Mouse (Mus musculus) limb, embryonic 10.5 days (tissue): ENCODE results near the gene Rai1. TPM values are rescaled to one million over a fixed set of nuclear protein-coding genes. Genes with fewer than 3 reads are reported as not detected.
A peak's percentile ranks its signal among the peaks of the same experiment; 100 is the strongest.

Experiments used
- DNase-seq: peaks from one replicate; pipeline ENCODE4 v3.0.0-alpha.2; 2017; ENCODE audit warnings: low spot score
- H3K27ac ChIP-seq: fragments of 300-500 bp; sonication (generic); 2 replicates; pipeline ENCODE4 v1.5.1; 2016; ENCODE audit warnings: mild to moderate bottlenecking
- H3K27me3 ChIP-seq: fragments of 300-500 bp; sonication (generic); 2 replicates; pipeline ENCODE4 v1.6.1; 2016; ENCODE audit warnings: low read depth, mild to moderate bottlenecking; ENCODE audit not compliant: poor library complexity, severe bottlenecking
- H3K36me3 ChIP-seq: fragments of 300-500 bp; sonication (generic); 2 replicates; pipeline ENCODE4 v1.6.1; 2016; ENCODE audit warnings: mild to moderate bottlenecking, moderate library complexity
- H3K4me1 ChIP-seq: fragments of 300-500 bp; sonication (generic); 2 replicates; pipeline ENCODE4 v1.6.1; 2016
- H3K4me3 ChIP-seq: fragments of 300-500 bp; sonication (generic); 2 replicates; pipeline ENCODE4 v1.5.1; 2016; ENCODE audit warnings: mild to moderate bottlenecking, moderate library complexity
- H3K9me3 ChIP-seq: fragments of 300-500 bp; sonication (generic); replicated peaks from 2 replicates; pipeline ENCODE4 v1.6.1; 2016; ENCODE audit warnings: mild to moderate bottlenecking
- WGBS: fragments of 180-500 bp; shearing (Covaris S2); methylation state at CpG from one replicate; pipeline ENCODE4 v1.1.7; 2016; 5-methylcytosine and 5-hydroxymethylcytosine counted together
- polyA plus RNA-seq: library from polyadenylated mRNA; unstranded; fragments of >200 nt; fragmentation: Nextera tagmentation; extraction: Ambion mirVana; gene quantifications from 2 replicates; pipeline ENCODE4 v1.2.1, GENCODE M21; 2016

The Rai1 gene
- polyA plus RNA-seq, 1 experiment from 2014 or later: 34.3 TPM

DNA sequence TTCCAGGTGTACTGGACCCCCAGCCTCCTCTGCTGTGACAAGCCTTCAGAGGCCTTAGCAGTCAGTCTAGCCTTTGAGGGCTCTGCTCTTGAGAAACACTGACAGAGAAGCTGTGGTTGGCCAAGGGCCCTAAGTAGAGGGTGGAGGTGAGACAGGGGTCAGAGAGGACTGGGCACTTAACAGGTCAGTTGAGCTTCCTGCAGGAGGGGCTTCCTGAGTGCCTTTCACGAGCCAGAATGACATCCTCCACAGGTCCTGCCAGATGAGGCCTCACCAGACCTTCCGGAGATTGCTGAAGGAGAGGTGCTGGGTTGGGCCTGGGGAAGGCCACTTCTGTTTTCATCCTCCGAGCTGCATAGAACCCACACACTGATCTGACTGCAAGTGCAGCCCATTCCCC lies 123.7 kb downstream of the Rai1 start:
- Histone ChIP-seq H3K4me1 (peaks cover 48% of the 10 kb centered on the region), H3K27me3 (no peaks in the 10 kb centered on the region), H3K36me3 (no peaks in the 10 kb centered on the region), H3K27ac (0 out of 2 replicates have a peak overlapping the region, but pooled peaks have one; percentile 7), H3K9me3 (no peaks in the 10 kb centered on the region), H3K4me3 (no peak overlapping the region)
- DNase-seq: no peak
- 56% methylated on average over 3 of the region's 3 CpGs for WGBS

DNA sequence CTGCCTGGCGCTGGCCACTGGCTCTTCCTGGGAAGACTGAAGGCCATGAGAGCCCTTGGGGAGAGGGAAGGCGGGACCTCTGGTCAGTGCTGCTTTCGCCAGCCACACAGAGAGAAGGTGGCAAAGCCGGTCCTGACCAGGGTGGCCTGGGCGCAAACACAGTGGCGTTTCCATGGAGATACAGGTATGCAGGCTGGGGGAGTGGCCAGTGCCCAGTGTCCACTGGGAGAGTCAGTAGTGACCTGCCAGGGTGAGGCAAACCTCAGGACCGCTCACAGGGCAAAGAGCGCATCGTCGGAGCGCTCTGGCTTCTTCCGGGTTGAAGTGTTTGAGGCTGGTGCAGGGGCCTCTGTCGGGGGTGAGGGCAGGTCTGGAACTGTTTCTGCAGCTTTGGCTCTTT lies 125.0 kb downstream of the Rai1 start:
- H3K9me3 ChIP-seq: no peaks in the 10 kb centered on the region
- peak overlapping the region; percentile 42; the same call in 1 of the 2 replicates for H3K27ac ChIP-seq
- no peak for DNase-seq
- H3K27me3 ChIP-seq: no peaks in the 10 kb centered on the region
- H3K4me3 ChIP-seq: 0 out of 2 replicates have a peak overlapping the region, but pooled peaks have one; percentile 4
- WGBS: 75% methylated on average over 13 of the region's 13 CpGs
- no peaks in the 10 kb centered on the region for H3K36me3 ChIP-seq
- peaks cover 48% of the 10 kb centered on the region for H3K4me1 ChIP-seq

DNA sequence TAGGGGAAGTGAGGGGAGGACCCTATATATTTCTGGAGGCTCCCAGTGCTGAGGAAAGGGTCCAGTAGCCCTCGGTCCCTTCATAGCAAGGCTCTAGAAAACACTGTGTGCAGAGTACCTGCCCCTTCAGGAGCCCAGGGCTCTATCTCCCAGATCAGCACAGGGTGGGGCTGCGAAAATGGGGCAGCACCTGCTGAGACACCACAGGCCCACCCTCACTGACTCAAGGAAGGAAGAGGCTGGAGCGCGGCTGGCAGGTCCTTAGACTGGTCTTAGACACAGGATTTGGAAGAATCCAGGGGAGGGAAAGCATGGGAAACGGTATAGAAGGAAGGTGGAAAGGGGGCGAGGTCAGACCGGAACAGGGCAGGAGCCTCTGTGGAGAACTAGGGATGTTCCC lies 125.7 kb downstream of the Rai1 start:
- no peaks in the 10 kb centered on the region for H3K9me3 ChIP-seq
- H3K4me3 ChIP-seq: 0 out of 2 replicates have a peak overlapping the region, but pooled peaks have one; percentile 4
- H3K27me3 ChIP-seq: no peaks in the 10 kb centered on the region
- WGBS: 89% methylated on average over 7 of the region's 7 CpGs
- peaks cover 49% of the 10 kb centered on the region for H3K4me1 ChIP-seq
- no peaks in the 10 kb centered on the region for H3K36me3 ChIP-seq
- DNase-seq: no peak
- peak overlapping the region; percentile 31; the same call in 1 of the 2 replicates for H3K27ac ChIP-seq

DNA sequence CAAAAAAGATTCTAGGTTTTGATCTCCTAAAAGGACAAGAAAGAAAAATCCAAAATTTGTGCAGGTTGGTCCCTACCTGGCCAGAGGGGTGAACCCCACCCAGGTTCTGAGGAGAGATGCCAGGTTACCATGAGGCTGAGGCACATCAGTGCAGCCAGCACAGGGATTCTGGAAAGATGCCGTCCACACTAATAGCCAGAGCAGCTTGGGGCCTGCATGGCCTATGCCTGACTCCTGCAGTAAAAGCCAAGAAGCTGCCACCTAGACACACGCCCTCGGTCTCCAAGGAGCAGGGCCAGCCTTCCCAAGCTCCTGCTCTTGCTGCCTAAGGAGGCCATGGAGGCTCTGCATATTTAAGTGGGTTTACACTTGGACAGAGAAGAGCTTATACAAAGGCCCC lies 126.5 kb downstream of the Rai1 start:
- DNase-seq: no peak
- Histone ChIP-seq H3K9me3 (no peaks in the 10 kb centered on the region), H3K4me3 (no peak overlapping the region), H3K27me3 (no peaks in the 10 kb centered on the region), H3K27ac (peak overlapping the region; percentile 56; the same call in 1 of the 2 replicates), H3K4me1 (peaks cover 50% of the 10 kb centered on the region), H3K36me3 (no peaks in the 10 kb centered on the region)
- WGBS: 75% methylated on average over 3 of the region's 3 CpGs

DNA sequence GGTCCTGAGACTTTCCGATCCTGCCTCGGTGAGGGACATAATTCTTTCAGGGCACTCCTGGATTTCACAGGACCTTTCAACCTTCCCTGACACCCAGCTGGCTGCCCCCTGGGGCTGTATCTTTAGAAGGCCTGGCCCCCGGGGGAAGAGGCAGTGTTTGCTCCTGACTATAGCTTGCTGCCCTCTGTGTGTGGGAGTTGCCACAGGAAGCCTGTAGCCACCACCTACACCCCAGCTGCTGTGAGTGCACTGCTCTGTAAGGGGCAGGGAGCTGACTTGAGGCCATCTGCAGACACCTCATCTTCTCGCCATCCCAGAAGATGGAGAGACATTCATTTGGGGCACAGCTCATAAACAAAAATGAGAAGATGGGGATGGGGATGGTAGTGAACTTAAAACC lies 127.1 kb downstream of the Rai1 start:
- no peak for DNase-seq
- Histone ChIP-seq H3K36me3 (no peaks in the 10 kb centered on the region), H3K27ac (peak overlapping the region; percentile 56), H3K4me1 (peaks cover 50% of the 10 kb centered on the region), H3K4me3 (no peak overlapping the region), H3K9me3 (no peaks in the 10 kb centered on the region), H3K27me3 (no peaks in the 10 kb centered on the region)
- WGBS: 43% methylated on average over 4 of the region's 4 CpGs

DNA sequence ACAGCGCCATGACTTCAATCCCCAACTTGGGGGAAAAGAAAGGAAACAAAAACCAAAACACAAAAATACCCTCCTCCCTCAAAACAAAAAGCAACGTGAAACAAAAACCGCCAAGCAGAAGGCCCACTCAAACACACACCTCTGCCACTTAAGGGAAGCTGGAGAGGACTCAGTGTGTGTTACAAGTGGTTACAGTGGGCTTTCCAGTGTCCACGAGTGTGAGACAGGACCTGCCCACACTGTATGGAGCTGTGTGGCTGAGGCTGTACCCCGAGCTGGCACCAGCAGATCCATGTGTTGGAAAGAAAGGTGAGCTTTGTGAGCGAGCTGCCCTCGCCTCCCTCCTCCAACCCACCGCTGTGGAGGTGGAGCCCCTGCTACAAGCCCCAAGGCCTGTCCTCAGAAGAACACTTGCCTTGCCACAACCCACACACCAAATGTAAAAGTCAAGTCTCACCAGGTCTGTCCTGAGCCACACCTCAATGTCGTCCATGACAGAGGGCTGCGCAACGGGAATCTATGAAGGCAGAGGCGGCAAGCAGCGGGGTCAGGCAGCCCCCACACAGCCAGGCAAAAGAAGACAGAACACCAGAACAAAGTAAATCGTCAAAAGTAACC lies 127.7 kb downstream of the Rai1 start:
- H3K27ac ChIP-seq: peak overlapping the region; percentile 56
- WGBS: 81% methylated on average over 14 of the region's 14 CpGs

DNA sequence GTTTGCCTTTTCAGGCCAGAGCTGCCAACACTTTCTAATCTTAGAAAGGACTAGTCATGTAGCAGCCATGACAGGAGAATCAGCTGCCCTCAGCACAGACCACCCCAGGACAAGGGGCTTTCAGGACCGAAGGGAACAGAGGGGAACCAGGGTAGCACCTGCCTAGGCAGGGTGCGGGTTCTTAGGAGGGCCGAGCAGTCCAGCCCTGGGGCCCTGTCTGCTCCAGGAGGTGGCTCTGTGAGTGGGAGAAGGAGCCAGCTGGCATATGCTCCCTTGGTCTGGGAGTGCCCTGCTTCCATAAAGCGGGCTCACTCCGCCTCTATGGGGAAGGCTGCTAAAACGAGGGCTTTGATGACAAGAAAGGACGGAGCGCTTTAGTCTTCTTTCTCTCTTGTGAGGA lies 128.4 kb downstream of the Rai1 start:
- Histone ChIP-seq H3K4me1 (peaks cover 43% of the 10 kb centered on the region), H3K9me3 (no peaks in the 10 kb centered on the region), H3K27ac (no peak overlapping the region; the same call in 1 of the 2 replicates), H3K4me3 (no peak overlapping the region), H3K27me3 (no peaks in the 10 kb centered on the region), H3K36me3 (no peaks in the 10 kb centered on the region)
- no peak for DNase-seq
- 77% methylated on average over 8 of the region's 8 CpGs for WGBS

More for the DNA sequence above, 127.7 kb downstream of the Rai1 start:
- Histone ChIP-seq H3K4me3 (no peak overlapping the region), H3K36me3 (no peaks in the 10 kb centered on the region), H3K27me3 (no peaks in the 10 kb centered on the region), H3K4me1 (peaks cover 45% of the 10 kb centered on the region), H3K9me3 (no peaks in the 10 kb centered on the region)
- no peak for DNase-seq

DNA sequence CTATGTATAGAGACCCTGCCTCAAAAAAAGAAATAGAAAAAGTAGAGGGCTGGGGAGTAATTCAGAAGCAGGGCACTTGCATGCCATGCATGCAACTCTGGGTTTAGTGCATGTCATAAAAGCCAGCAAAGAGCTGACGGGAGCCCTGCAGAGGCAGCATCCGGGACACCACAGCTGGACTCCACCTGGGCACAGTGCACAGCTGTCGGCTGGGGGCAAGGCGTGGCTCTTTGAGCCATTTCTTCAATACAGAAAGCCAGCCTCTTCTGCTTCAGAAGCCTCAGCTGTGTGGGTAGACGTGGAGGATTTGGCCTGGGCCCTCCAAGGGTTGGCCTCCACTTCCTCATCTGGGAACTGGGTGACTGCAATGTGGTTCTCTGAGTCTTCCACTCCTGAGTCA lies 130.5 kb downstream of the Rai1 start:
- Histone ChIP-seq H3K4me3 (no peak overlapping the region), H3K4me1 (peaks cover 25% of the 10 kb centered on the region), H3K36me3 (peaks cover 4% of the 10 kb centered on the region; the same call in 1 of the 2 replicates), H3K9me3 (no peaks in the 10 kb centered on the region), H3K27ac (no peak overlapping the region), H3K27me3 (no peaks in the 10 kb centered on the region)
- DNase-seq: no peak
- 73% methylated on average over 5 of the region's 5 CpGs for WGBS

DNA sequence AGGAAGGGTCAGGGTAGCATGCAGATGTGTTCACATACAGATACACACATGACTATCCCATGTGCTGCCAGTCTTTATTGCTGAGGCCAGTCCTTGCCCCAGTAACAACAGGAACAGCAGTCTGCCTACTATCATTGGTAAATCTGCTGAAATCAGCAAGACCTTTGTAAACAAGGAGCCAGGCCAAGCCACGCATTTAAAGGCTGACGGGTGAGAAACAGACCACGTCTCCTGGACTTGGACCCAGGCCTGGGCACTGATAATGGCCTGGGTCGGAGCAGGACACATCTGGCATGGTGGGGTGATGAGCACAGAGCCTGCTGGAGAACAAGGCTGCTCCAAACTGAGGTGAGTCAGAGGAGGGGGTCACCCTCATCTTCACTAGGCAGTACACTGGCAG lies 135.7 kb downstream of the Rai1 start:
- H3K4me1 ChIP-seq: peaks cover 7% of the 10 kb centered on the region; the same call in 1 of the 2 replicates
- H3K4me3 ChIP-seq: no peak overlapping the region
- H3K9me3 ChIP-seq: no peaks in the 10 kb centered on the region
- DNase-seq: no peak
- peaks cover 6% of the 10 kb centered on the region for H3K36me3 ChIP-seq
- no peak overlapping the region for H3K27ac ChIP-seq
- 81% methylated on average over 4 of the region's 4 CpGs for WGBS
- H3K27me3 ChIP-seq: no peaks in the 10 kb centered on the region

DNA sequence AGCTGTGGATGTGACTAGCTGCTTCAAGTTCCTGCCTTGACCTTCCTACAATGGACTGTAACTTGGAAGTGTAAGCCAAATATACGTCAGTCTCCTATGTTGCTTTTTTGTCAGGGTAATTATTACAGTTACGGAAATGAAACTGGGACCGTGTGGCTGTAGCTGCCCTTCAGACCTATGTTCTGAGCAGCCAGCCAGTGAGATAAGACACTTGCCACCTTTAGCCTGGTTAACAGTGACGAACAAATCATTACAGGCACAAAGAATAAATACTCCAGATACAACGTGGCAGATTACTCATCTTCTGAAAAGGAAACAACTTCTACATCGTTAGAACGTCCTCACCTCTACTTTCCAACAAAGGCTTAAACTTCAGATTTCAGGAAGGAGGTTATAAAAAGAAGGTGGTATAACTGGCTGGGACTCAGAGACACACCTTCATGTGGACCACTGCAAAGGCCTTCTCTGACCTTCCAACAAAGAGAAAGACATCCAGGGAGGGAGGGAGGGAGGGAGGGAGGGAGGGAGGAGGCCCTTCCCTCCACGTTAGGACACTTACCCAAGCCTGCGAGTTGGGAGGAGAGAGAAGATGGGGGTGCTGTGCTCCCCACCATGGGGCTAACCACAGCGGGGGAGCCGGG lies 139.8 kb downstream of the Rai1 start:
- H3K27ac ChIP-seq: no peak overlapping the region
- no peaks in the 10 kb centered on the region for H3K27me3 ChIP-seq
- WGBS: 76% methylated on average over 11 of the region's 11 CpGs
- H3K4me1 ChIP-seq: peaks cover 33% of the 10 kb centered on the region
- no peaks in the 10 kb centered on the region for H3K9me3 ChIP-seq
- H3K36me3 ChIP-seq: peaks cover 6% of the 10 kb centered on the region
- H3K4me3 ChIP-seq: no peak overlapping the region
- no peak for DNase-seq

DNA sequence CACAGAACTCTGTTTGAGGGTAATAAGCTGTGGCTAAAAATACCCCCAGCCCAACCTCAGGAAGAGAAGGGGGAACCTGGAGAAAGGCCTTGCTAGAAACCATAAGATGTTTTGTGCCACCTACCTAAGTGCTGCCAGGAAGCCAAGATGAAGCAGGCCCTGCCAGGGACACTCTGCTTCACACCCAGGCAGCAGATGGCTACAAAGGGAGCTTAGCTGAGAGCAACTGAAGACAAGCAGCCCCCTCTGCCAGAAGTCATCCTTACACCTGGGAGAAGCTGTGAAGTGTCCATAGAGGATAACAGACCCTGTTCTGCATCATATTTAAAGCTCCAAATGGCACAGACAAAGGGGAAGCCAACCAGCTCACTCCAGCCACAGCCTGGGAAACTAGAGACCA lies 141.3 kb downstream of the Rai1 start:
- no peaks in the 10 kb centered on the region; the same call in 1 of the 2 replicates for H3K36me3 ChIP-seq
- no peaks in the 10 kb centered on the region for H3K27me3 ChIP-seq
- H3K4me3 ChIP-seq: no peak overlapping the region
- peak overlapping the region; percentile 56; the same call in 1 of the 2 replicates for H3K27ac ChIP-seq
- DNase-seq: no peak
- no peaks in the 10 kb centered on the region for H3K9me3 ChIP-seq
- H3K4me1 ChIP-seq: peaks cover 33% of the 10 kb centered on the region

DNA sequence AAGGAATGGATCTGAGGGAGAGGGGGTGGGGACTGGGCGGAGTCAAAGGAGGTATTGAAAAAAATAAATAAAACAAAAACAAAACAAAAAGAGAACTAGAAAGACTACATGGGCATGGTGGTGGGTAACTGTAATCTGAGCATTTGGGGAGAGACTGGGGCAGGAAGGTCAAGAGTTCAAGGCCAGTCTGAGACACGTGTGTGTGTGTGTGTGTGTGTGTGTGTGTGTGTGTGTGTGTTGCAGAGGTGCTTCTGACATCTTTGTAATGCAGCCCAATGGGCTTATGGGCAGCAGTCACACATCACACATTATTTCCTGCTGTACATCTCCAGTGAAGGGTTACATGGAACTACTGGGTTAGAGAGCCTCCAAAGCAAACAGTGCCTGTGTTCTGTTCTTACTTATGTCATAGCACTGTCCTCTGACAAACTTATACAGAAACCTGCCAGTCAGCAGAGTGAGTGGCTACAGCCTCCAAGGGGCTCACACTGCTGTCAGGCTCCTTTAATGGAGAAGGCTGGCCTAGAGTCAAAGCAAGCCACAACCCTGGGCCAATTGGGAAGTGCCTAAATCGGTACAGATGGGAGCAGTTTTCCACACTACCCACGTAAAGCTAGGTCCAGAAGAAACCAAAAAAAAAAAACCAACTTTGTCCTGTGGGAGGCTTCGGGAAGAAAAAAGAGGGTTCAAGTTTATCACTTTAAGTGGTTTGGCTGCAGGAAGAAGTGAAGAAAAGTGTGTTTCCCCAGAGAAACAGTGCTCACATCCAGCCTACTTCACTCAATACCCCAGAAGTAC lies 143.1 kb downstream of the Rai1 start:
- Histone ChIP-seq H3K27me3 (no peaks in the 10 kb centered on the region), H3K36me3 (no peaks in the 10 kb centered on the region), H3K4me1 (peaks cover 38% of the 10 kb centered on the region), H3K4me3 (no peak overlapping the region), H3K27ac (0 out of 2 replicates have a peak overlapping the region, but pooled peaks have one; percentile 19), H3K9me3 (no peaks in the 10 kb centered on the region)
- DNase-seq: no peak
- WGBS: 51% methylated on average over 5 of the region's 5 CpGs
